Mouse (Mus musculus) G1E-ER4 (cell line): ENCODE data around the gene Lap3. TPM values are rescaled to one million over a fixed set of nuclear protein-coding genes. Genes with fewer than 3 reads are reported as not detected.

ENCODE experiments used
- GATA1 ChIP-seq: IDR thresholded peaks from one replicate; pipeline ENCODE4 v1.8.0; 2012; ENCODE audit warnings: low read length, inconsistent platforms
- polyA plus RNA-seq: library from polyadenylated mRNA; stranded (reverse); fragments of >175 nt; gene quantifications from 2 replicates; pipeline ENCODE4 v1.2.3, GENCODE M21; 2012

The Lap3 gene
- polyA plus RNA-seq, 1 experiment, result 27.0 TPM

- TF ChIP-seq GATA1, result no peak
Observed at GRCm38 (mm10) chr5:45481125-45481524, 12.0 kb upstream of the Lap3 start.

- no peak for TF ChIP-seq GATA1
Observed at GRCm38 (mm10) chr5:45482607-45483006, 10.6 kb upstream of the Lap3 start.

- TF ChIP-seq GATA1, result no peak
Observed at GRCm38 (mm10) chr5:45483654-45484053, 9.5 kb upstream of the Lap3 start.

GRCm38 (mm10) chr5:45491776-45492175 is 1.4 kb upstream of the Lap3 start:
- TF ChIP-seq GATA1, result no peak

GRCm38 (mm10) chr5:45494093-45494755 is 1.1 kb downstream of the Lap3 start:
- TF ChIP-seq GATA1, result no peak

- TF ChIP-seq GATA1, result no peak
Observed at GRCm38 (mm10) chr5:45495429-45495975, 2.3 kb downstream of the Lap3 start.

- TF ChIP-seq GATA1, result no peak
Observed at GRCm38 (mm10) chr5:45496042-45496441, 2.9 kb downstream of the Lap3 start.

- TF ChIP-seq GATA1, result no peak
Observed at GRCm38 (mm10) chr5:45496479-45496878, 3.3 kb downstream of the Lap3 start.

GRCm38 (mm10) chr5:45496930-45497550 is 3.9 kb downstream of the Lap3 start:
- no peak for TF ChIP-seq GATA1

GRCm38 (mm10) chr5:45497564-45497963 is 4.4 kb downstream of the Lap3 start:
- no peak for TF ChIP-seq GATA1

GRCm38 (mm10) chr5:45510071-45510470 is 16.9 kb downstream of the Lap3 start:
- TF ChIP-seq GATA1, result no peak

- no peak for TF ChIP-seq GATA1
Observed at GRCm38 (mm10) chr5:45512908-45513307, 19.7 kb downstream of the Lap3 start.

- TF ChIP-seq GATA1, result no peak
Observed at GRCm38 (mm10) chr5:45513511-45513910, 20.3 kb downstream of the Lap3 start.

GRCm38 (mm10) chr5:45514599-45514998 is 21.4 kb downstream of the Lap3 start:
- TF ChIP-seq GATA1, result no peak

- no peak for TF ChIP-seq GATA1
Observed at GRCm38 (mm10) chr5:45515151-45515743, 22.1 kb downstream of the Lap3 start.

- TF ChIP-seq GATA1, result no peak
Observed at GRCm38 (mm10) chr5:45519960-45520808, 27.0 kb downstream of the Lap3 start, which contains the start of gene Med28. TSS of gene Med28 (plus strand) at chr5:45520229.

GRCm38 (mm10) chr5:45520809-45521110 is 27.6 kb downstream of the Lap3 start:
- TF ChIP-seq GATA1, result no peak
